Mouse (Mus musculus) hindbrain, embryonic 14.5 days (tissue): ENCODE measurements around the gene Sgpp2. TPM values are rescaled to one million over a fixed set of nuclear protein-coding genes. Genes with fewer than 3 reads are reported as not detected.
A peak's percentile ranks its signal among the peaks of the same experiment; 100 is the strongest.

ENCODE experiments used
- ATAC-seq: fragments of 200-750 bp; cut with Nextera tagmentation; 2 replicates; pipeline ENCODE4 v1.8.0; 2017; ENCODE audit warnings: moderate number of reproducible peaks, mild to moderate bottlenecking, moderate TSS enrichment, moderate library complexity; ENCODE audit not compliant: low FRiP score
- DNase-seq: peaks from one replicate; pipeline ENCODE4 v3.0.0-alpha.2; 2015; ENCODE audit warnings: low spot score
- H3K27ac ChIP-seq: fragments of 300-500 bp; sonication (generic); 2 replicates; pipeline ENCODE4 v1.5.1; 2014; ENCODE audit warnings: mild to moderate bottlenecking, moderate library complexity
- H3K27me3 ChIP-seq: fragments of 300-500 bp; sonication (generic); 2 replicates; pipeline ENCODE4 v1.6.1; 2014; ENCODE audit warnings: mild to moderate bottlenecking, low read length, mixed read lengths; ENCODE audit not compliant: control insufficient read depth, insufficient read depth
- H3K36me3 ChIP-seq: fragments of 300-500 bp; sonication (generic); replicated peaks from 2 replicates; pipeline ENCODE4 v1.6.1; 2014; ENCODE audit not compliant: control insufficient read depth, insufficient read depth
- H3K4me1 ChIP-seq: fragments of 300-500 bp; sonication (generic); replicated peaks from 2 replicates; pipeline ENCODE4 v1.6.1; 2014; ENCODE audit warnings: antibody characterized with exemption, low read length, mixed read lengths; ENCODE audit not compliant: control insufficient read depth, insufficient read depth
- H3K4me2 ChIP-seq: fragments of 300-500 bp; sonication (generic); replicated peaks from 2 replicates; pipeline ENCODE4 v1.6.1; 2014; ENCODE audit warnings: mild to moderate bottlenecking, moderate library complexity
- H3K4me3 ChIP-seq: fragments of 300-500 bp; sonication (generic); replicated peaks from 2 replicates; pipeline ENCODE4 v1.5.1; 2014; ENCODE audit warnings: mild to moderate bottlenecking, low read length
- H3K9ac ChIP-seq: fragments of 300-500 bp; sonication (generic); 2 replicates; pipeline ENCODE4 v1.6.1; 2014
- H3K9me3 ChIP-seq: fragments of 300-500 bp; sonication (generic); 2 replicates; pipeline ENCODE4 v1.6.1; 2016; ENCODE audit warnings: low read length; ENCODE audit not compliant: control insufficient read depth
- WGBS: fragments of 180-500 bp; shearing (Covaris S2); extraction: QIAGEN DNeasy Blood & Tissue Kit; methylation state at CpG from one replicate; pipeline ENCODE4 v1.1.7; 2014; 5-methylcytosine and 5-hydroxymethylcytosine counted together
- polyA plus RNA-seq: library from polyadenylated mRNA; unstranded; fragments of >200 nt; fragmentation: Nextera tagmentation; extraction: Ambion mirVana; gene quantifications from 2 replicates; pipeline ENCODE4 v1.2.1, GENCODE M21; 2014

The Sgpp2 gene
- polyA plus RNA-seq, 1 experiment from 2014 or later = 1.9 TPM

- Histone ChIP-seq H3K27me3 (no peaks in the 10 kb centered on the region; the same call in 1 of the 2 replicates), H3K27ac (no peak overlapping the region), H3K9me3 (no peaks in the 10 kb centered on the region), H3K4me1 (no peaks in the 10 kb centered on the region), H3K4me2 (no peak overlapping the region), H3K9ac (0 out of 2 replicates have a peak overlapping the region, but pooled peaks have one; percentile 31), H3K4me3 (no peak overlapping the region), H3K36me3 (peaks cover 24% of the 10 kb centered on the region)
- ATAC-seq (no peak), DNase-seq (no peak)
- 87% methylated on average over 7 of the region's 7 CpGs for WGBS
Measured at GRCm38 (mm10) chr1:78425309-78425708, 115.2 kb downstream of the Sgpp2 start.

DNA sequence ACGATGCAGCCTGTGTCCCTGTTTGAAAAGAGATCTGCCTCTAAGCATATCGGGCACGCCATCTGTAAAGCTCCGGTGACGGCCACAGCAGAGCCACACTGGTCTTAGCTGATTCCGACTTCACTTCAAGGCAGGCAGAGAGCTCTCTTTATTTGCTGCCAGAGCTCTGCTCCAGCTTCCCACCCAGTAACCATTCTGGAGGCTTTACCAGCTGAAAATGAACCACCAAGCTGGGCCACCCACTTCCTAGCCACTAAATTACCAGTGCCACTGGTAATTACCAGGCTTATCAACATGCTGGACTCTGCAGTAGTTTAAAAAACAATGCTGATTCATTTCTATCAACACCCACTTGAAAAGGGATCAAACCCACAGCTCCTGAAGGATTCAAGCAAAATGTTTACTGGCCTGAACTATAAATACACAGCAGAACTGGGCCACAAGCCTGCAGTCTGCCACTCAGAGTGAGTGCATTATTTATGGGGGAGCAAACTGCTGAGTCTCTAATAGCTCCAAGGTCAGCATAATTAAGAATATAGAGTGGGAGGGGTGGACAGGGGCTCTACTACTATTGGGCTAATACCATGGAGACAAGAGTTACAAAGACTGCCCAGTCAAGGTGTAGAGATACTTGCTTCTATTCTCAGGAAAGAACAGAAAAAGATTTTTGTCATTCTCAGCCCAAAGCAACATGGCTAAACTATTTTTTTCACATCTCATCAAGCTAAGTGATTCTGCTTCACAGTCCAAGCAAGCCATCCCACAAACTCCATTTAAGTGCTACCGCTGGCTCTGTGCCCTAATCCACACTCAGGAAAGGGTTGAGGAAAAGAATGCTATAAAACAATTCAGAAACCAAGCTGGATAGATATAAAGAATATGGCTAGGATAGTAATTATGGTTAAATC is 115.9 kb downstream of the Sgpp2 start:
- Histone ChIP-seq H3K36me3 (peaks cover 21% of the 10 kb centered on the region), H3K27ac (peak overlapping the region; percentile 69; the same call in 1 of the 2 replicates), H3K9ac (no peak overlapping the region), H3K4me2 (no peak overlapping the region), H3K27me3 (no peaks in the 10 kb centered on the region; the same call in 1 of the 2 replicates), H3K4me1 (no peaks in the 10 kb centered on the region), H3K4me3 (no peak overlapping the region), H3K9me3 (no peaks in the 10 kb centered on the region)
- 75% methylated on average over 7 of the region's 7 CpGs for WGBS
- DNase-seq (no peak), ATAC-seq (peak; percentile 43; the same call in 1 of the 2 replicates)

GRCm38 (mm10) chr1:78426841-78427240 is 116.7 kb downstream of the Sgpp2 start:
- no peak overlapping the region for H3K9ac ChIP-seq
- no peak overlapping the region for H3K27ac ChIP-seq
- no peak overlapping the region for H3K4me3 ChIP-seq
- peaks cover 15% of the 10 kb centered on the region for H3K36me3 ChIP-seq
- H3K27me3 ChIP-seq = no peaks in the 10 kb centered on the region; the same call in 1 of the 2 replicates
- ATAC-seq (no peak), DNase-seq (no peak)
- WGBS = 64% methylated on average over 3 of the region's 3 CpGs
- no peaks in the 10 kb centered on the region for H3K4me1 ChIP-seq
- H3K4me2 ChIP-seq = no peak overlapping the region
- H3K9me3 ChIP-seq = no peaks in the 10 kb centered on the region

- peaks cover 12% of the 10 kb centered on the region for H3K36me3 ChIP-seq
- H3K4me2 ChIP-seq = no peak overlapping the region
- no peak overlapping the region for H3K27ac ChIP-seq
- ATAC-seq = no peak
- 45% methylated on average over 11 of the region's 11 CpGs for WGBS
- H3K9ac ChIP-seq = no peak overlapping the region
- no peaks in the 10 kb centered on the region for H3K4me1 ChIP-seq
- no peak overlapping the region for H3K4me3 ChIP-seq
- H3K9me3 ChIP-seq = no peaks in the 10 kb centered on the region
- H3K27me3 ChIP-seq = no peaks in the 10 kb centered on the region
- DNase-seq = no peak
Measured at GRCm38 (mm10) chr1:78428851-78429250, 118.7 kb downstream of the Sgpp2 start.

DNA sequence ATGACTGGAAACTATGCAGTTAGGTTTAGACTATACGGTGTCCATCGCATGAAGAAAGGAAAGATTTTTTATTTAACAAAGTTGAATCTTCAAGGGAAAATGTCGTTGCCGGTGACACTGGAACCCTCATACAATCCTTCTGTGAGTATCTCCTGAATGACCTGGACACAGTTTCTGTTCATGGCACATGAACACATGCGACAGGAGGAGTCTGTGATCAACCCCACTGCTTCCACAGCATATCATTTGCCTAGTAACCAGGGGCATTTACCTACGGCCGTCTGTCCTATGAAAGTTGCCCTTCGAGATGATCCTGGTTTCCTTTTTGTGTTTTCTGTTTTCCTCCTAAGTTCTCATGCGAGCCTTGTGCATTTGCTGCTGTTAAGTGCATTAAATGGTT is 123.3 kb downstream of the Sgpp2 start:
- Histone ChIP-seq H3K36me3 (no peaks in the 10 kb centered on the region; the same call in 1 of the 2 replicates), H3K9me3 (no peaks in the 10 kb centered on the region), H3K4me1 (no peaks in the 10 kb centered on the region), H3K27me3 (no peaks in the 10 kb centered on the region), H3K27ac (no peak overlapping the region), H3K9ac (no peak overlapping the region), H3K4me2 (no peak overlapping the region), H3K4me3 (no peak overlapping the region)
- ATAC-seq = no peak
- WGBS = 96% methylated on average over 9 of the region's 9 CpGs
- DNase-seq = no peak

- ATAC-seq = no peak
- Histone ChIP-seq H3K4me3 (no peak overlapping the region), H3K4me1 (no peaks in the 10 kb centered on the region), H3K9ac (no peak overlapping the region), H3K36me3 (peaks cover 13% of the 10 kb centered on the region; the same call in 1 of the 2 replicates), H3K27me3 (no peaks in the 10 kb centered on the region), H3K9me3 (no peaks in the 10 kb centered on the region), H3K27ac (no peak overlapping the region), H3K4me2 (no peak overlapping the region)
- WGBS = 76% methylated on average over 2 of the region's 2 CpGs
- no peak for DNase-seq
Measured at GRCm38 (mm10) chr1:78435967-78436366, 125.8 kb downstream of the Sgpp2 start.

GRCm38 (mm10) chr1:78436445-78436844 is 126.3 kb downstream of the Sgpp2 start:
- WGBS = 98% methylated on average over 1 of the region's 1 CpGs
- no peak overlapping the region for H3K4me2 ChIP-seq
- peaks cover 17% of the 10 kb centered on the region; the same call in 1 of the 2 replicates for H3K36me3 ChIP-seq
- DNase-seq (no peak), ATAC-seq (no peak)
- H3K27me3 ChIP-seq = no peaks in the 10 kb centered on the region
- H3K4me3 ChIP-seq = no peak overlapping the region
- no peak overlapping the region for H3K27ac ChIP-seq
- H3K9ac ChIP-seq = no peak overlapping the region
- H3K9me3 ChIP-seq = no peaks in the 10 kb centered on the region
- no peaks in the 10 kb centered on the region for H3K4me1 ChIP-seq

GRCm38 (mm10) chr1:78437150-78437549 is 127.0 kb downstream of the Sgpp2 start:
- 89% methylated on average over 3 of the region's 3 CpGs for WGBS

DNA sequence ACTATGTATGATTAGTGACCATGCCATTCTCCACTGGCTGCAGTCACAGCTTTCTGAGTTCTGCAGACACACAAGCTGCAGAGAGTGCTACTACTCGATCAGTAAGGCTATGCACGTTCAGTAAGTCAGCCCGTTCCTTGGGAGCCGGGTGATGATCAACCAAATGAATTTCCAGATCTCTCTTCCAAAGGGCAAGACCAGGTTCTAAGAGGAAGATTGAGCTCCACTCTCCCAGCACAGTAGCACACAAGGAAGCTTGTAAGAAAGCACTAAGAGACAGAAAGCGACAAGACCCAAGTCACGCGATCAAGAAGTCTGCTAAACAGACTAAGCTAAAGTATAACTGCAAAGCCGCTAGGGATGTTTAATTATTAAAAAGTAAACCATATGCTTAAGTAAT is 130.6 kb downstream of the Sgpp2 start:
- no peak overlapping the region for H3K4me2 ChIP-seq
- no peak for DNase-seq
- ATAC-seq = no peak
- no peaks in the 10 kb centered on the region for H3K27me3 ChIP-seq
- no peak overlapping the region for H3K27ac ChIP-seq
- no peak overlapping the region for H3K4me3 ChIP-seq
- no peak overlapping the region for H3K9ac ChIP-seq
- 90% methylated on average over 8 of the region's 8 CpGs for WGBS
- no peaks in the 10 kb centered on the region for H3K9me3 ChIP-seq
- peaks cover 45% of the 10 kb centered on the region for H3K36me3 ChIP-seq
- no peaks in the 10 kb centered on the region for H3K4me1 ChIP-seq

More at GRCm38 (mm10) chr1:78437150-78437549, 127.0 kb downstream of the Sgpp2 start:
- Histone ChIP-seq H3K36me3 (peaks cover 20% of the 10 kb centered on the region; the same call in 1 of the 2 replicates), H3K9ac (no peak overlapping the region), H3K4me2 (no peak overlapping the region), H3K9me3 (no peaks in the 10 kb centered on the region), H3K4me1 (no peaks in the 10 kb centered on the region), H3K4me3 (no peak overlapping the region), H3K27ac (no peak overlapping the region), H3K27me3 (no peaks in the 10 kb centered on the region)
- no peak for ATAC-seq
- DNase-seq = no peak
